Mouse (Mus musculus): Measurements from ENCODE around the gene Marf1. TPM values are rescaled to one million over a fixed set of nuclear protein-coding genes. Genes with fewer than 3 reads are reported as not detected.
"Not testable (repeated sequence)": the region's sequence is repeated elsewhere in the genome, so short reads cannot be mapped to it uniquely, and the experiment has no call there.

Marf1 gene
- polyA plus RNA-seq, 1 experiment from 2014 or later: 18.9 TPM

GRCm38 (mm10) chr16:14160941-14161340 lies 2.2 kb downstream of the Marf1 start:
- no peaks in the 10 kb centered on the region for H3K36me3 ChIP-seq
- H3K9me3 ChIP-seq: no peaks in the 10 kb centered on the region
- no peaks in the 10 kb centered on the region for H3K27me3 ChIP-seq
- H3K9ac ChIP-seq (replicated peaks): no peak overlapping the region
- H3K27ac ChIP-seq (replicated peaks): no peak overlapping the region
- no peak overlapping the region for H3K4me3 ChIP-seq
- H3K4me1 ChIP-seq: peaks cover 44% of the 10 kb centered on the region
- no peak for ATAC-seq (replicated peaks)
- H3K4me2 ChIP-seq (replicated peaks): no peak overlapping the region
- WGBS: 95% methylated on average over 1 of the region's 1 CpGs

- Histone ChIP-seq H3K9me3 (no peaks in the 10 kb centered on the region), H3K4me1 (peaks cover 39% of the 10 kb centered on the region), H3K4me3 (peak overlapping the region; percentile 77), H3K27ac (replicated peaks) (peak overlapping the region; percentile 96), H3K9ac (replicated peaks) (peak overlapping the region; percentile 75), H3K27me3 (no peaks in the 10 kb centered on the region), H3K36me3 (no peaks in the 10 kb centered on the region), H3K4me2 (replicated peaks) (peak overlapping the region; percentile 45)
- WGBS: 1% methylated on average over 10 of the region's 10 CpGs
- ATAC-seq (replicated peaks): peak; percentile 24
Observed at GRCm38 (mm10) chr16:14159746-14160131, 3.4 kb downstream of the Marf1 start.

- Histone ChIP-seq H3K36me3 (no peaks in the 10 kb centered on the region), H3K4me2 (replicated peaks) (peak overlapping the region; percentile 75), H3K9ac (replicated peaks) (peak overlapping the region; percentile 75), H3K4me1 (peaks cover 34% of the 10 kb centered on the region), H3K9me3 (no peaks in the 10 kb centered on the region), H3K27me3 (no peaks in the 10 kb centered on the region), H3K4me3 (peak overlapping the region; percentile 77), H3K27ac (replicated peaks) (peak overlapping the region; percentile 96)
- peak; percentile 94 for ATAC-seq (replicated peaks)
- WGBS: 0% methylated on average over 58 of the region's 58 CpGs
Observed at GRCm38 (mm10) chr16:14158936-14159745, 4.0 kb downstream of the Marf1 start.

GRCm38 (mm10) chr16:14158536-14158935 lies 4.6 kb downstream of the Marf1 start:
- Histone ChIP-seq H3K4me1 (peaks cover 28% of the 10 kb centered on the region), H3K4me3 (peak overlapping the region; percentile 77), H3K9ac (replicated peaks) (peak overlapping the region; percentile 75), H3K4me2 (replicated peaks) (peak overlapping the region; percentile 75), H3K36me3 (no peaks in the 10 kb centered on the region; the same call in 1 of the 2 replicates), H3K27me3 (no peaks in the 10 kb centered on the region), H3K9me3 (no peaks in the 10 kb centered on the region), H3K27ac (replicated peaks) (peak overlapping the region; percentile 96)
- ATAC-seq (replicated peaks): no peak
- WGBS: 9% methylated on average over 7 of the region's 7 CpGs

- ATAC-seq (replicated peaks): no peak
- no peak overlapping the region for H3K27ac ChIP-seq (replicated peaks)
- H3K9ac ChIP-seq (replicated peaks): no peak overlapping the region
- WGBS: 90% methylated on average over 6 of the region's 6 CpGs
- no peaks in the 10 kb centered on the region for H3K27me3 ChIP-seq
- peaks cover 21% of the 10 kb centered on the region for H3K4me1 ChIP-seq
- H3K36me3 ChIP-seq: peaks cover 20% of the 10 kb centered on the region
- no peak overlapping the region for H3K4me3 ChIP-seq
- H3K4me2 ChIP-seq (replicated peaks): no peak overlapping the region
- no peaks in the 10 kb centered on the region for H3K9me3 ChIP-seq
Observed at GRCm38 (mm10) chr16:14156312-14156711, 6.8 kb downstream of the Marf1 start.

- H3K4me3 ChIP-seq; H3K27ac ChIP-seq (replicated peaks); H3K9me3 ChIP-seq; H3K9ac ChIP-seq (replicated peaks); H3K4me2 ChIP-seq (replicated peaks); ATAC-seq (replicated peaks); H3K27me3 ChIP-seq: not testable (repeated sequence)
- Histone ChIP-seq H3K36me3 (peaks cover 26% of the 10 kb centered on the region), H3K4me1 (peaks cover 21% of the 10 kb centered on the region)
- 74% methylated on average over 1 of the region's 2 CpGs for WGBS
Observed at GRCm38 (mm10) chr16:14155638-14156037, 7.5 kb downstream of the Marf1 start.

GRCm38 (mm10) chr16:14151718-14152117 lies 11.4 kb downstream of the Marf1 start:
- no peak overlapping the region for H3K4me3 ChIP-seq
- no peak overlapping the region for H3K9ac ChIP-seq (replicated peaks)
- no peak overlapping the region for H3K4me2 ChIP-seq (replicated peaks)
- 90% methylated on average over 4 of the region's 4 CpGs for WGBS
- no peaks in the 10 kb centered on the region for H3K4me1 ChIP-seq
- no peaks in the 10 kb centered on the region for H3K27me3 ChIP-seq
- no peak overlapping the region for H3K27ac ChIP-seq (replicated peaks)
- ATAC-seq (replicated peaks): no peak
- peaks cover 51% of the 10 kb centered on the region for H3K36me3 ChIP-seq
- H3K9me3 ChIP-seq: no peaks in the 10 kb centered on the region

- Histone ChIP-seq H3K4me3 (no peak overlapping the region), H3K36me3 (peaks cover 72% of the 10 kb centered on the region), H3K4me1 (no peaks in the 10 kb centered on the region), H3K9ac (replicated peaks) (no peak overlapping the region), H3K27me3 (no peaks in the 10 kb centered on the region), H3K27ac (replicated peaks) (no peak overlapping the region), H3K9me3 (no peaks in the 10 kb centered on the region), H3K4me2 (replicated peaks) (no peak overlapping the region)
- ATAC-seq (replicated peaks): no peak
Observed at GRCm38 (mm10) chr16:14147712-14148111, 15.4 kb downstream of the Marf1 start.

- Histone ChIP-seq H3K9me3 (no peaks in the 10 kb centered on the region), H3K4me1 (no peaks in the 10 kb centered on the region), H3K36me3 (peaks cover 77% of the 10 kb centered on the region), H3K4me3 (no peak overlapping the region), H3K27me3 (no peaks in the 10 kb centered on the region), H3K27ac (replicated peaks) (no peak overlapping the region), H3K9ac (replicated peaks) (no peak overlapping the region), H3K4me2 (replicated peaks) (no peak overlapping the region)
- WGBS: 92% methylated on average over 3 of the region's 3 CpGs
- ATAC-seq (replicated peaks): no peak
Observed at GRCm38 (mm10) chr16:14143298-14143697, 19.9 kb downstream of the Marf1 start.

- Histone ChIP-seq H3K4me1 (no peaks in the 10 kb centered on the region), H3K4me2 (replicated peaks) (no peak overlapping the region), H3K36me3 (peaks cover 84% of the 10 kb centered on the region), H3K27ac (replicated peaks) (no peak overlapping the region), H3K9me3 (no peaks in the 10 kb centered on the region), H3K9ac (replicated peaks) (no peak overlapping the region), H3K4me3 (no peak overlapping the region), H3K27me3 (no peaks in the 10 kb centered on the region)
- ATAC-seq (replicated peaks): no peak
Observed at GRCm38 (mm10) chr16:14139106-14139505, 24.0 kb downstream of the Marf1 start.

- H3K27ac ChIP-seq (replicated peaks): no peak overlapping the region
- H3K9ac ChIP-seq (replicated peaks): no peak overlapping the region
- no peaks in the 10 kb centered on the region for H3K27me3 ChIP-seq
- H3K36me3 ChIP-seq: peaks cover 90% of the 10 kb centered on the region
- no peaks in the 10 kb centered on the region for H3K4me1 ChIP-seq
- no peak for ATAC-seq (replicated peaks)
- H3K4me3 ChIP-seq: no peak overlapping the region
- H3K9me3 ChIP-seq: no peaks in the 10 kb centered on the region
- H3K4me2 ChIP-seq (replicated peaks): no peak overlapping the region
- 80% methylated on average over 1 of the region's 1 CpGs for WGBS
Observed at GRCm38 (mm10) chr16:14137976-14138561, 25.1 kb downstream of the Marf1 start.

GRCm38 (mm10) chr16:14135014-14135413 lies 28.1 kb downstream of the Marf1 start:
- H3K27ac ChIP-seq (replicated peaks): no peak overlapping the region
- ATAC-seq (replicated peaks): no peak
- H3K4me1 ChIP-seq: no peaks in the 10 kb centered on the region
- no peak overlapping the region for H3K9ac ChIP-seq (replicated peaks)
- H3K36me3 ChIP-seq: peaks cover 90% of the 10 kb centered on the region
- H3K27me3 ChIP-seq: no peaks in the 10 kb centered on the region
- WGBS: 88% methylated on average over 2 of the region's 2 CpGs
- no peaks in the 10 kb centered on the region for H3K9me3 ChIP-seq
- no peak overlapping the region for H3K4me3 ChIP-seq
- H3K4me2 ChIP-seq (replicated peaks): no peak overlapping the region

All from forebrain, embryonic 15.5 days (tissue).